Mouse (Mus musculus): ENCODE measurements around the gene Tbcel. TPM values are rescaled to one million over a fixed set of nuclear protein-coding genes. Genes with fewer than 3 reads are reported as not detected.
A peak's percentile ranks its signal among the peaks of the same experiment; 100 is the strongest.

Gene Tbcel
- polyA plus RNA-seq, 1 experiment from 2014 or later, result 4.9 TPM

DNA sequence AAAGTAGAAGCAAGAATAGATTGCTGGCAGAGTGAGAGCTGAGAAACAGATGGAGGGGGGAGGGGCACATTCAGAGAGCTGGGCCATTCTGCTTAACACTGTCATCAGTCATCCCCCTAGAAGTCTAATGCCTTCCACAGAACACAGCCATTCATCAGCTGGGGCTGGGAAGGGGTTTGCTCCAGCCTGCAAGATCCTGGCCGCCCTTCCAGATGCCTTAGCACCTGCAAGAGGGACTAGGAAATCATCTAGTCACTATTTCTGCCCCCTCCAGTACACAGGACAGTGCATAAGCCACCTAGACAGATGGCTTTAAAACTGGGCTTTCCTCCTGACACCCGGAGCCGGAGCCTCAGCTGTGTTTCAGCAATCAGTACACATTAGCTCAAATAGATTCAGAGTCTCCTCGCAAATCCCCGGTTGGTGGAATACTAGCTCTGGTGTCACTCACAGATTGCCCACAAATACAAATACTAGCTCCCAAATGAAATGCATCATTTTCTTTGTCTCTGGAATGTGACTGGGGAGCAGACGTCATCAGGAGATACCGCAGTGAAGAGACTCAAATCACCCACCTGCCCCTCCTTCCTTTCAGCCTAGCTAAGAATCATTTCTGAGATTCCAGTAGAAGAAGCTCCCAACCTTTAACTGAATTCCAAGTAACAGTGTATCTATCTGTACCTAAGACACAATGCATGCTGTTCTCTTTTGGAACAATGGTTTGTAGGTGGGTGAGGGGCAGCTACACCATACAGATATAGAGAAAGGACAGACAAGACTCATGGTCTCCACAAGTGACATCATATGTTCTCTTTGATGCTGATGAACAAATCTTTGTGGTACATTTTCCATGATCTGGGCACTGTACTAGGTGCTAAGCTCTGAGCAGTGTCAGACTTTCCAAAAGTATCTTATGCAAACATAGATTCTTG is 22.9 kb upstream of the Tbcel start:
- ATAC-seq (ENCODE audit: insufficient number of reproducible peaks, low FRiP score, low TSS enrichment, low read depth) (peak; percentile 21; the same call in 1 of the 2 replicates), DNase-seq (ENCODE audit: low spot score) (peak; percentile 41)
- Histone ChIP-seq H3K36me3 (ENCODE audit: control insufficient read depth, insufficient read depth, low read length) (no peaks in the 10 kb centered on the region), H3K9ac (ENCODE audit: low read length) (no peak overlapping the region), H3K27ac (replicated peaks; ENCODE audit: low read depth, low read length) (no peak overlapping the region), H3K4me1 (ENCODE audit: control insufficient read depth, insufficient read depth, low read length) (peaks cover 11% of the 10 kb centered on the region), H3K9me3 (ENCODE audit: control insufficient read depth, low read length) (no peaks in the 10 kb centered on the region), H3K27me3 (ENCODE audit: control insufficient read depth, insufficient read depth, low read length) (no peaks in the 10 kb centered on the region), H3K4me3 (ENCODE audit: low read depth, low read length) (no peak overlapping the region), H3K4me2 (ENCODE audit: low read depth, severe bottlenecking) (no peak overlapping the region)
- WGBS, result 59% methylated on average over 7 of the region's 7 CpGs

GRCm38 (mm10) chr9:42520587-42521084 is 13.0 kb upstream of the Tbcel start:
- peak overlapping the region; percentile 53 for H3K4me2 ChIP-seq (ENCODE audit: low read depth, severe bottlenecking)
- H3K9ac ChIP-seq (ENCODE audit: low read length), result peak overlapping the region; percentile 42; the same call in 1 of the 2 replicates
- no peaks in the 10 kb centered on the region for H3K9me3 ChIP-seq (ENCODE audit: control insufficient read depth, low read length)
- ATAC-seq (ENCODE audit: insufficient number of reproducible peaks, low FRiP score, low TSS enrichment, low read depth) (no peak), DNase-seq (ENCODE audit: low spot score) (peak; percentile 59)
- H3K36me3 ChIP-seq (ENCODE audit: control insufficient read depth, insufficient read depth, low read length), result no peaks in the 10 kb centered on the region
- WGBS, result 3% methylated on average over 36 of the region's 36 CpGs
- no peaks in the 10 kb centered on the region for H3K4me1 ChIP-seq (ENCODE audit: control insufficient read depth, insufficient read depth, low read length)
- no peak overlapping the region for H3K27ac ChIP-seq (replicated peaks; ENCODE audit: low read depth, low read length)
- peaks cover 9% of the 10 kb centered on the region; the same call in 1 of the 2 replicates for H3K27me3 ChIP-seq (ENCODE audit: control insufficient read depth, insufficient read depth, low read length)
- H3K4me3 ChIP-seq (ENCODE audit: low read depth, low read length), result peak overlapping the region; percentile 21

GRCm38 (mm10) chr9:42518163-42518562 is 10.6 kb upstream of the Tbcel start:
- Histone ChIP-seq H3K4me1 (ENCODE audit: control insufficient read depth, insufficient read depth, low read length) (no peaks in the 10 kb centered on the region), H3K27ac (replicated peaks; ENCODE audit: low read depth, low read length) (no peak overlapping the region), H3K9me3 (ENCODE audit: control insufficient read depth, low read length) (no peaks in the 10 kb centered on the region), H3K4me3 (ENCODE audit: low read depth, low read length) (no peak overlapping the region), H3K9ac (ENCODE audit: low read length) (no peak overlapping the region), H3K4me2 (ENCODE audit: low read depth, severe bottlenecking) (no peak overlapping the region), H3K36me3 (ENCODE audit: control insufficient read depth, insufficient read depth, low read length) (no peaks in the 10 kb centered on the region), H3K27me3 (ENCODE audit: control insufficient read depth, insufficient read depth, low read length) (peaks cover 9% of the 10 kb centered on the region; the same call in 1 of the 2 replicates)
- no peak for DNase-seq (ENCODE audit: low spot score)
- no peak for ATAC-seq (ENCODE audit: insufficient number of reproducible peaks, low FRiP score, low TSS enrichment, low read depth)
- 81% methylated on average over 14 of the region's 14 CpGs for WGBS

DNA sequence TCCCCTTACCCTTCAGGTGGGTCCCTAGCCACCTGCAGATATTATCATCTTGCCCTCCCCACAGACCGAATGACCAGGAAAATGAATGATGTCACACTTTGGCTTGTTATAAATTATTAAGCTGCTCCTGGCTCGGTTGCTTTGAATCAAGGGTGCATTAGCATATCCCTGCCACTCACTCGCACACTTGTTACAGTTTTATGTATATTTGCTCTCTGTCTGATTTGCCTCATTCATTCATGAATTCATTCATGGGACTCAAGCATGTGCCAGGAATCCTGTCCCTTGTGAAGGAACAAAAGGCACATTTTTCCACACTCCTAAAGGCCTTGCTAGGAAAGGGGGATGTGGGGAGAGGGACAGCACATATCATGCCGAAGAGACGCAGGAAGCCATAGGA is 5.5 kb upstream of the Tbcel start:
- Histone ChIP-seq H3K4me3 (ENCODE audit: low read depth, low read length) (no peak overlapping the region), H3K9me3 (ENCODE audit: control insufficient read depth, low read length) (no peaks in the 10 kb centered on the region), H3K27ac (replicated peaks; ENCODE audit: low read depth, low read length) (no peak overlapping the region), H3K9ac (ENCODE audit: low read length) (no peak overlapping the region), H3K36me3 (ENCODE audit: control insufficient read depth, insufficient read depth, low read length) (no peaks in the 10 kb centered on the region), H3K4me1 (ENCODE audit: control insufficient read depth, insufficient read depth, low read length) (no peaks in the 10 kb centered on the region), H3K4me2 (ENCODE audit: low read depth, severe bottlenecking) (no peak overlapping the region), H3K27me3 (ENCODE audit: control insufficient read depth, insufficient read depth, low read length) (no peaks in the 10 kb centered on the region)
- ATAC-seq (ENCODE audit: insufficient number of reproducible peaks, low FRiP score, low TSS enrichment, low read depth), result no peak
- 87% methylated on average over 5 of the region's 5 CpGs for WGBS
- no peak for DNase-seq (ENCODE audit: low spot score)

DNA sequence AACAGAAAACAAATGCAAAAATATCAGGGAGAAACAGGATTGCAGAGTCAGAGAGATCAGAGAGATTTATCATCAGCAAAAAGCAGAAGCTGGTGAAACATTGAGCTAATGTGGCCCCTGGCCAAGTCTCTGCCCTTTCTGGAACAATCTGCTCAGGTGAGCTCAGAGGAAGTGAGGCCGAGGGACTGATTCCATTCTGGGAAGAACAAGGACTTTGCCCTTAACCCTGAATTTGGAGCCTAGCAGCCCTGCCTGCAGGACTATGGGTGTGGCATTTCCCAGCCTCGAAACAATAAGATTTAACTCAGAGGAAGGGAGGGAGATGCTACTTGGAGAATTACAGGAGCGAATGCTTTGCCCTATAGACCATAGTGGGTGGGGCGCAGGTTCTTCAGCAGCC is 4.7 kb upstream of the Tbcel start:
- no peak overlapping the region for H3K4me3 ChIP-seq (ENCODE audit: low read depth, low read length)
- H3K27me3 ChIP-seq (ENCODE audit: control insufficient read depth, insufficient read depth, low read length), result no peaks in the 10 kb centered on the region
- ATAC-seq (ENCODE audit: insufficient number of reproducible peaks, low FRiP score, low TSS enrichment, low read depth), result no peak
- no peak overlapping the region for H3K4me2 ChIP-seq (ENCODE audit: low read depth, severe bottlenecking)
- DNase-seq (ENCODE audit: low spot score), result no peak
- no peaks in the 10 kb centered on the region for H3K36me3 ChIP-seq (ENCODE audit: control insufficient read depth, insufficient read depth, low read length)
- no peak overlapping the region for H3K9ac ChIP-seq (ENCODE audit: low read length)
- no peaks in the 10 kb centered on the region for H3K4me1 ChIP-seq (ENCODE audit: control insufficient read depth, insufficient read depth, low read length)
- H3K9me3 ChIP-seq (ENCODE audit: control insufficient read depth, low read length), result no peaks in the 10 kb centered on the region
- WGBS, result 79% methylated on average over 4 of the region's 4 CpGs
- no peak overlapping the region for H3K27ac ChIP-seq (replicated peaks; ENCODE audit: low read depth, low read length)

- no peaks in the 10 kb centered on the region for H3K9me3 ChIP-seq (ENCODE audit: control insufficient read depth, low read length)
- H3K36me3 ChIP-seq (ENCODE audit: control insufficient read depth, insufficient read depth, low read length), result no peaks in the 10 kb centered on the region
- H3K4me1 ChIP-seq (ENCODE audit: control insufficient read depth, insufficient read depth, low read length), result no peaks in the 10 kb centered on the region
- WGBS, result 74% methylated on average over 7 of the region's 7 CpGs
- ATAC-seq (ENCODE audit: insufficient number of reproducible peaks, low FRiP score, low TSS enrichment, low read depth) (no peak), DNase-seq (ENCODE audit: low spot score) (no peak)
- H3K27ac ChIP-seq (replicated peaks; ENCODE audit: low read depth, low read length), result no peak overlapping the region
- H3K4me2 ChIP-seq (ENCODE audit: low read depth, severe bottlenecking), result no peak overlapping the region
- H3K9ac ChIP-seq (ENCODE audit: low read length), result no peak overlapping the region
- H3K4me3 ChIP-seq (ENCODE audit: low read depth, low read length), result no peak overlapping the region
- H3K27me3 ChIP-seq (ENCODE audit: control insufficient read depth, insufficient read depth, low read length), result no peaks in the 10 kb centered on the region
These were observed 626 bp upstream of the Tbcel start for GRCm38 (mm10) chr9:42508235-42508634.

- Histone ChIP-seq H3K27ac (replicated peaks; ENCODE audit: low read depth, low read length) (no peak overlapping the region), H3K36me3 (ENCODE audit: control insufficient read depth, insufficient read depth, low read length) (no peaks in the 10 kb centered on the region), H3K4me2 (ENCODE audit: low read depth, severe bottlenecking) (no peak overlapping the region), H3K4me1 (ENCODE audit: control insufficient read depth, insufficient read depth, low read length) (no peaks in the 10 kb centered on the region), H3K9me3 (ENCODE audit: control insufficient read depth, low read length) (no peaks in the 10 kb centered on the region), H3K4me3 (ENCODE audit: low read depth, low read length) (no peak overlapping the region), H3K27me3 (ENCODE audit: control insufficient read depth, insufficient read depth, low read length) (no peaks in the 10 kb centered on the region), H3K9ac (ENCODE audit: low read length) (no peak overlapping the region)
- DNase-seq (ENCODE audit: low spot score) (no peak), ATAC-seq (ENCODE audit: insufficient number of reproducible peaks, low FRiP score, low TSS enrichment, low read depth) (no peak)
- WGBS, result 68% methylated on average over 1 of the region's 1 CpGs
These were observed 587 bp downstream of the Tbcel start for GRCm38 (mm10) chr9:42507022-42507421.

DNA sequence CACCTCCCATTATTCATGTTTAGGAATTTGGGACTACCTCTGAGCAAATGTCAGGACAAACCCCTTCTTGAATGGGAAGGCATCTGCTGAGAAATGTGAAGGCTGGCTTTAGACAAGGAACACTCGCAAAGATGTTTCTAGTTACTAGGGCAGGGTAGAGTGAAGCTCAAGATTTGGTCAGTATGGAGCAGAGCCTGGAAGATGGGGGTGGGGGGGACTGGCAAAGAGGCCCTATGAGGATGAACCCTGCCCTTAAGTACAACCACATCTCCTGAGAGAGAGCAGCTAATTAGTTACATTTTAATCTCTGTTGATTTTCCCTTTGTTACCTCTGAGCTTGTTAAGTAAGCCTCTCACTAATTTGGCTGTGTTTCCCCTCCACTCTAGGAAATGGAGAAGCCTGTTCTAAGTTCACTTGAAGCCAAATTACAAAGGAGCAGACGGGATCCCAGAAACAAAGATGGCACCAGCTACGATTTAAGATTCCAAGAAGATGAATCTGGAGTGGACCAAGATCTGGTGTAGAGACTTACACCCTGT is 2.6 kb downstream of the Tbcel start:
- no peak overlapping the region for H3K27ac ChIP-seq (replicated peaks; ENCODE audit: low read depth, low read length)
- H3K27me3 ChIP-seq (ENCODE audit: control insufficient read depth, insufficient read depth, low read length), result no peaks in the 10 kb centered on the region
- no peaks in the 10 kb centered on the region for H3K4me1 ChIP-seq (ENCODE audit: control insufficient read depth, insufficient read depth, low read length)
- 90% methylated on average over 3 of the region's 3 CpGs for WGBS
- H3K4me2 ChIP-seq (ENCODE audit: low read depth, severe bottlenecking), result no peak overlapping the region
- no peaks in the 10 kb centered on the region for H3K36me3 ChIP-seq (ENCODE audit: control insufficient read depth, insufficient read depth, low read length)
- H3K9ac ChIP-seq (ENCODE audit: low read length), result no peak overlapping the region
- H3K4me3 ChIP-seq (ENCODE audit: low read depth, low read length), result no peak overlapping the region
- no peaks in the 10 kb centered on the region for H3K9me3 ChIP-seq (ENCODE audit: control insufficient read depth, low read length)
- ATAC-seq (ENCODE audit: insufficient number of reproducible peaks, low FRiP score, low TSS enrichment, low read depth) (no peak), DNase-seq (ENCODE audit: low spot score) (no peak)
